Mouse (Mus musculus): Measurements from ENCODE around the gene Pdzk1ip1. TPM values are rescaled to one million over a fixed set of nuclear protein-coding genes. Genes with fewer than 3 reads are reported as not detected.

Gene Pdzk1ip1
- polyA plus RNA-seq, 1 experiment from 2014 or later, result 161 TPM

DNA sequence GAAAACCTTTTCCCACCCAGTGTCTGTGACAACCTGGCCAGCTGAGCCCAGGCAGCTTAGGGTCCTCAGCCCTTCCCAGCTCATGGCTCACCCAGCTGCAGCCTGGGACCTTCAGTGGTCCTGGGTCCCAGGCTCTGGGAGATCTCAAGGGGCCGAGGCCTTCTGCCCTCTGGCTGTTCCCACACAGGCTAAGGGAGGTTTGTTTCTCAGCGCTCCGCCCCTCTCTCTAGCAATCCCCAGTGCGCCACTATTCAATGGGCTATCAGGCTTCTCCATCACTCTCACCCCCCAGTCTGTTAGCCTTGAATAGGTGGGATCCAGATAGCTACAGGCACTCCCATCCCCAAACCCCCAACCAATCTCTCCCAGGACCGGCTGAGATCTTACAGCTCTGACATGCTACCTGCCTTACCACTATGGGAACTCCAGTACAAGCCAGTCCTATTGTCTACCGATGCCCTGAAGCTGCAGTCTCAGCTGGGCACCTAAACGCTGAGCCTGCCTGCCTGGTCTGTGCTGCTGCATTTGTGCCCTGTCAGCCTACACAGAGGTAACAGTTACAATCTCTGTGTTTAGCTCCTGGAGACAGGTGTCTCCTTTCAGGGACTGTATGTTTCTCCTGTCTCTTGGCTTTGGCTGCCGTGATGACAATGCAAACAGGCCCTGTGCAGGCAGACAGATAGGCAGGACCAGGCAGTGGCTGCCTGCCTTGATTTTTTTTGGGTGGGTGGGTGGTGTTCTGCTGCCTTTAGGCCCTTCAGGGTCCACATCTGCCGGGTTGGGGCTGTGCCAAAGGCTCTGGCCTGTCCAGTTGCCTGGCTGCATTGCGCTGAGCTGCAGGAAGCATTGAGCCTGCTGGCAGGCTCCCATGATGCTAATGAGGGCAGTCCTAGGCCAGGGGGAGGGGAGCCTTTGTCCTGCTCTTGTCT lies 9.4 kb upstream of the Pdzk1ip1 start:
- H3K9me3 ChIP-seq (replicated peaks), result no peaks in the 10 kb centered on the region
- no peak overlapping the region for H3K4me3 ChIP-seq (replicated peaks)
- peak overlapping the region; percentile 37; the same call in 1 of the 2 replicates for H3K27ac ChIP-seq
- WGBS, result 27% methylated on average over 10 of the region's 10 CpGs
- H3K9ac ChIP-seq, result no peak overlapping the region
- peaks cover 14% of the 10 kb centered on the region for H3K4me1 ChIP-seq
- no peaks in the 10 kb centered on the region for H3K36me3 ChIP-seq
- ATAC-seq (replicated peaks; ENCODE audit: low FRiP score), result peak; percentile 66
- no peak overlapping the region for H3K4me2 ChIP-seq
- no peaks in the 10 kb centered on the region for H3K27me3 ChIP-seq

DNA sequence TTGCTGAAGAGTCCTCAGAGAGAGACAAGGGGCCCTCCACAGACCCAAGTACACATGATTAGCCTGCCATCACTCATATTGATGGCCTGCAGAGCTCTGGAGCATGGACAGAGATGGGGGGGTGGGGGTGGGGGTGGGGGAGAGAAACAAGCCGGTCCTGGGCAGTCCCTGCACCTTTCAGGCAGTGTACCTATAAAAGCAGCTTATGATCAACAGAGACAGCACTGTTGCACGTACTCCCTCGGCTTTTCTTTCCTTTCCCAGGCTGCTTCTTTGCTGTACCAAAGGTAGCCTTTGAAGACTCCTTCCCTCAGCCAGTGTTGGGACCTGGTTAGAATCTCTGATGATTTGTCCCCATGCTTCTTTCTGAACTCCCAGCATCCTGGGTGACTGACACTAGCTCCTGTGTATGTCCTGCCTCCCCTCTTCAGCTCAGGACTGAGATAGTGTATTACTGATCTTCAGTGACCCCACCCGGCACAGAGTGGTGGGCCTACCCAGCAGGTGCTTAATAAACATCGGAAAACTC lies 8.6 kb upstream of the Pdzk1ip1 start:
- no peak overlapping the region for H3K9ac ChIP-seq
- 24% methylated on average over 5 of the region's 5 CpGs for WGBS
- no peak; the same call in none of the 2 replicates for ATAC-seq (replicated peaks; ENCODE audit: low FRiP score)

DNA sequence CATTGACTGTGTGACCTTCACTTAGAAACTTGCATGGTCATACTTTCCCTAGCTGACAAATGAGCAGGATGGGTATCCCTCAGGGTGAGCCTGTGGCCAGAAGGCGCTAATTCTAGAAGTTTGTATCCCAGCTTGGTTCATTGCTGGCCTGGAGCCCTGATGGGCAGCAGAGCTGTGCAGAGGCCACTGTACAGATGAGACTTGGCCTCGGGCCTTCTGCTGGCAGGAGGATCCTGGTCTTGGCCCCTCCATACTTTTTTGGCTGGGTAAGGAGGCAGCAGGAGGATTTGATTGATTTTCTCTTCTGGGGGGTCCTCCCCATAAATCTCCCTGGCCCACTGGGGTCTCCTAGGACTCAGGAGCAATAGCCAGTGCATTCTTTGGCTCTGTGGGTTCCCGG lies 5.5 kb upstream of the Pdzk1ip1 start:
- 86% methylated on average over 3 of the region's 3 CpGs for WGBS
- H3K4me1 ChIP-seq, result peaks cover 28% of the 10 kb centered on the region
- H3K9ac ChIP-seq, result no peak overlapping the region
- ATAC-seq (replicated peaks; ENCODE audit: low FRiP score), result no peak
- peaks cover 8% of the 10 kb centered on the region; the same call in 1 of the 2 replicates for H3K27me3 ChIP-seq
- H3K4me3 ChIP-seq (replicated peaks), result no peak overlapping the region
- no peak overlapping the region for H3K27ac ChIP-seq
- no peak overlapping the region for H3K4me2 ChIP-seq
- no peaks in the 10 kb centered on the region for H3K9me3 ChIP-seq (replicated peaks)
- no peaks in the 10 kb centered on the region for H3K36me3 ChIP-seq

More for the DNA sequence above, 8.6 kb upstream of the Pdzk1ip1 start:
- Histone ChIP-seq H3K36me3 (no peaks in the 10 kb centered on the region), H3K27me3 (no peaks in the 10 kb centered on the region), H3K4me3 (replicated peaks) (no peak overlapping the region), H3K9me3 (replicated peaks) (no peaks in the 10 kb centered on the region), H3K4me2 (no peak overlapping the region), H3K4me1 (peaks cover 14% of the 10 kb centered on the region), H3K27ac (peak overlapping the region; percentile 37; the same call in 1 of the 2 replicates)

DNA sequence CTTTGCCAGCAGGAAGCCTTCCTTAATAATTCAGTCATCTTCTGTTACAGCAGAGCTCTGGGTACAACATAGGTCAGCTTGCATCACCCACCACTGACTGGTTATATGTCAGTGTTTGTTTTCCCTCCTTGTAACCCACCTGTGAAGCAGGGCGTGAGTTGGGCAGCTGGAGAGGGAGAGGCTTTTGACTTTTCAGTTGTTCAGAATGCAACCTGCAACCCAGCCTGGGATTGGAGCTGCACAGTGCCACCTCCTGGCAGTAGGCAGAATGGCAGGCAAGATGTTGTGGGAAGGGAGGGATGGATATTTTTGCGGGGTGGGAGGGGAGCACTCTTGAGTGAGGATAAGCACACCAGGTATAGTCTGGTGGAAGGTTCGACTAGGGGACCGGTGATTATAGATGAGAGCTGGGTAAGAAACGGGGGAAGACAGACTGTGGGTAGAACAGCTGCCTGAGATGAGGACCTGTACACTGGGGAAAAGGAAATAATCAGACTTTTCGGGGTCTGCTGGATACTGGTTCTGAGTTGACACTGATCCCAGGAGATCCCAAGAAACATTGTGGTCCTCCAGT lies 2.9 kb upstream of the Pdzk1ip1 start:
- H3K9me3 ChIP-seq (replicated peaks), result no peaks in the 10 kb centered on the region
- H3K27ac ChIP-seq, result no peak overlapping the region
- H3K36me3 ChIP-seq, result no peaks in the 10 kb centered on the region
- peaks cover 20% of the 10 kb centered on the region for H3K4me1 ChIP-seq
- no peak overlapping the region for H3K4me3 ChIP-seq (replicated peaks)
- 23% methylated on average over 6 of the region's 6 CpGs for WGBS
- H3K4me2 ChIP-seq, result no peak overlapping the region
- no peak; the same call in 1 of the 2 replicates for ATAC-seq (replicated peaks; ENCODE audit: low FRiP score)
- no peak overlapping the region for H3K9ac ChIP-seq
- peaks cover 22% of the 10 kb centered on the region for H3K27me3 ChIP-seq

DNA sequence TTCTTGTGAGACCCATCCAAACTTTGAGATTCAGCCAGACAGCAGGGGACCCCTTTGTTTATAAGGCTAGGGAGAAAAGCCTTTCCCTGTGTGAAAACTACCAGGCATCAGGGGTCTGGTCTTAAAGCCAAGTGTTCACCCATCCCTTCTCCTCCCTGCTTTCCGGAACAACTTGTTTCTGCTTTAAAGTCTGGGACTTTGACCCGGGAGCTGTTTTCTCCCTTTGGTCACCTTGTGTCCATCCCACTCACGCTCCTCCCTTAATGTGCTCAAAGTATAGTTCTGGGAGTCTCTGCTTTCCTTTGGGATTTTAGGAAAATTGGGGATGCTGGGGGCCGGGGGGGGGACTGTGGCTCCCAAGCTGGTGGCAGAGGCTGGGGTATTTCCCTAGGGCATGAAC lies 2.3 kb upstream of the Pdzk1ip1 start:
- Histone ChIP-seq H3K4me2 (no peak overlapping the region), H3K4me1 (peaks cover 23% of the 10 kb centered on the region)
- WGBS, result 70% methylated on average over 4 of the region's 4 CpGs

DNA sequence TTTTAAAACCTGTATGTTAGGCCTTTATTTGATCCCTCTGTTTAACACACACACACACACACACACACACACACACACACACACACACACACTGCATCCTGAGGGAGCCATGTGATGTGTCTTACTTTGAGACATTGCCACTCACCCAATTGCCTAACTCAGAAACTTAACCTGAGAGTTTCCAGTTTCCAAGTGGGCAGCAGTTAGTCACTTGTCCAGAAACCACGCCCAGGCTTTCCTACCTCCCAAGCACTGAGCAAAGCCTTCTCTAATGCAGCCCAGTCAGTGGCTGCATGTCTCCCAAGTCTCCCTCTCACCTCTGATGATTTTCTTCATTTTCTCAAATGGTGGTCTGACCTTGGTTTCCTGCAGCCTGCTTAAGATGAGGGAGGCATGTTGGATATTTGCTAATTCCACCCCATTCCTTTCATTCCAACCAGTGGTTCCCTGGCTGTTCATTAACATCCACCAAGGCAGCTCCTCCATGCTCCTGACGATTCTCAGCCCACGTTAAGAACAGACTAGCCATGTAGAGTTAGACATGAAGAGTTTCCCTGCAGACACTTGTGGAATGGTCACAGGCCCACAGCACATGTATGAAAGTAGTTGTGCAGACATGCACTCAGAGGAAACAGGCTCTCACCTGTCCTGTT lies 1.6 kb upstream of the Pdzk1ip1 start:
- H3K4me2 ChIP-seq, result no peak overlapping the region
- H3K36me3 ChIP-seq, result no peaks in the 10 kb centered on the region
- H3K4me3 ChIP-seq (replicated peaks), result no peak overlapping the region
- H3K4me1 ChIP-seq, result peaks cover 23% of the 10 kb centered on the region
- H3K9me3 ChIP-seq (replicated peaks), result no peaks in the 10 kb centered on the region
- H3K27me3 ChIP-seq, result peaks cover 22% of the 10 kb centered on the region
- H3K27ac ChIP-seq, result peak overlapping the region; percentile 83
- WGBS, result 48% methylated on average over 3 of the region's 3 CpGs
- no peak overlapping the region for H3K9ac ChIP-seq
- ATAC-seq (replicated peaks; ENCODE audit: low FRiP score), result 0 out of 2 replicates have a peak, but pooled peaks have one; percentile 11

More for the DNA sequence above, 2.3 kb upstream of the Pdzk1ip1 start:
- ATAC-seq (replicated peaks; ENCODE audit: low FRiP score), result no peak
- no peaks in the 10 kb centered on the region for H3K9me3 ChIP-seq (replicated peaks)
- H3K9ac ChIP-seq, result no peak overlapping the region
- H3K27me3 ChIP-seq, result peaks cover 22% of the 10 kb centered on the region
- H3K27ac ChIP-seq, result peak overlapping the region; percentile 83
- no peaks in the 10 kb centered on the region for H3K36me3 ChIP-seq
- no peak overlapping the region for H3K4me3 ChIP-seq (replicated peaks)

DNA sequence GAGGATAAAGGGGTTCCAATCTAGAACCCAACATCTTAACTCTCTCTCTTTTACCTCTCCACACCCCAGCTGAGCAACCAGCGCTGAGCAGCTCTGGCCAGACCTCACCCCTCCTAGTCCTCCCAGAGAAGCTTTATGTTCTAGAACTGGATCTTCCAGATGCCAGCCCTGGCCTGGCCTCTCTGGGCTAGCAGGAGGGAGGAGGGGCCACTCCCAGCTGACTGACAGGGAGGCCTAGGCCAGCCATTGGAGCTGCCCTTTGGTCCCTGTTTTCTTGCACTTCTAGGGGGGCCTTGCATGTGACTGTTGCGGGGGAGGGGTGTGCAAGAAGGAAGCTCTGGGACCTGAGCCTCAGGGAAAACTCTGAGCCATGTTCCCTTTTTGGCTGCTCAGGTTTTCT lies 2.1 kb downstream of the Pdzk1ip1 start:
- no peak overlapping the region for H3K9ac ChIP-seq
- 62% methylated on average over 2 of the region's 2 CpGs for WGBS
- H3K27me3 ChIP-seq, result peaks cover 32% of the 10 kb centered on the region
- H3K36me3 ChIP-seq, result no peaks in the 10 kb centered on the region
- peak; percentile 35; the same call in 1 of the 2 replicates for ATAC-seq (replicated peaks; ENCODE audit: low FRiP score)
- H3K27ac ChIP-seq, result peak overlapping the region; percentile 55; the same call in 1 of the 2 replicates
- no peaks in the 10 kb centered on the region for H3K9me3 ChIP-seq (replicated peaks)
- peaks cover 35% of the 10 kb centered on the region for H3K4me1 ChIP-seq
- H3K4me3 ChIP-seq (replicated peaks), result peak overlapping the region; percentile 34
- peak overlapping the region; percentile 39 for H3K4me2 ChIP-seq

DNA sequence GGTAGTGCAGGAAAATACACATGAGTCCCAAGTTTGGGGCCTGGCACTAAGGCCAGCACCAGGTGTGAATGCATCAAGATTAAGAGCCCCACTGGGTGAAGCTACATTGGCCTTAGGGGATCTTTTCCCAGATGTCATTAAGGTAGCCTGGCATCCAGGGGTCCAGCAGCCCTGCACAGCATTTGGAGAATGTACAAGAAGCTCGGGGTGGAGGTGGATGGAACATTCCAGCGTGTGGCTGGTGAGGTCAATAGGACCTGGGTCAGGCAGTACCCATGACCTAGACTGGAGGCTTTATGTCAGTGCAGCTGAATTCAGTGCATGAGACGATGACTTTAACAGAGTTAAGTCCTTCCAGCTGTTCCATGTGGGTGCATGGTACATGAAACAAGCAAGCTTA lies 3.3 kb downstream of the Pdzk1ip1 start:
- no peaks in the 10 kb centered on the region for H3K36me3 ChIP-seq
- ATAC-seq (replicated peaks; ENCODE audit: low FRiP score), result no peak
- no peak overlapping the region for H3K27ac ChIP-seq
- H3K9me3 ChIP-seq (replicated peaks), result no peaks in the 10 kb centered on the region
- H3K4me2 ChIP-seq, result no peak overlapping the region
- peaks cover 44% of the 10 kb centered on the region for H3K27me3 ChIP-seq
- 80% methylated on average over 3 of the region's 3 CpGs for WGBS
- H3K4me3 ChIP-seq (replicated peaks), result no peak overlapping the region
- H3K4me1 ChIP-seq, result peaks cover 44% of the 10 kb centered on the region
- H3K9ac ChIP-seq, result no peak overlapping the region

DNA sequence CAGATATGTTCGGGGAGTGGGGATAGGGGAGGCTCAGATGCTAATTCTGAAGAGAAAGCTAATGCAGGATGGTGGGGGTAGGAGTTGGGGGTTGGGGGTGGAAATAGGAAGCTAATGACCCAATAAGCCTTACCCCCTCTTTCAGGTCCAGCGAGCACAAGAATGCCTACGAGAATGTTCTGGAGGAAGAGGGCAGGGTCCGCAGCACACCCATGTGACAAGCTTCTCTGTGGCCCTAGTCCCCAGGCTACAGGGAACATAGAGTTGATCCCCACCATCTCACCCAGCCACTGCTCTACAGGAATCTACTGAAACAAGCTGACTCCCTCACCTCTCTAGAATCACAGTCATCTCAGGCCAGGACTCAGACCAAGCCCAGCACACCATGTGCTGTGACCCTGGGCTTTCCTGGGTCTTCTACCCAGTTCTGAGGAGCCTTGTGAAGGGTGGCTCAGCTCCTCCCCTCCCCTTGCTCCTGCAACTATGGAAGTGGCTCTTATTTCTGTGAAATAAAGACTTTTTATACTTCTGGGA lies 4.9 kb downstream of the Pdzk1ip1 start:
- Histone ChIP-seq H3K27ac (peak overlapping the region; percentile 60), H3K9ac (no peak overlapping the region), H3K9me3 (replicated peaks) (no peaks in the 10 kb centered on the region), H3K4me3 (replicated peaks) (no peak overlapping the region), H3K4me2 (no peak overlapping the region), H3K27me3 (peaks cover 39% of the 10 kb centered on the region), H3K4me1 (peaks cover 37% of the 10 kb centered on the region), H3K36me3 (no peaks in the 10 kb centered on the region)
- WGBS, result 65% methylated on average over 4 of the region's 4 CpGs
- ATAC-seq (replicated peaks; ENCODE audit: low FRiP score), result no peak

DNA sequence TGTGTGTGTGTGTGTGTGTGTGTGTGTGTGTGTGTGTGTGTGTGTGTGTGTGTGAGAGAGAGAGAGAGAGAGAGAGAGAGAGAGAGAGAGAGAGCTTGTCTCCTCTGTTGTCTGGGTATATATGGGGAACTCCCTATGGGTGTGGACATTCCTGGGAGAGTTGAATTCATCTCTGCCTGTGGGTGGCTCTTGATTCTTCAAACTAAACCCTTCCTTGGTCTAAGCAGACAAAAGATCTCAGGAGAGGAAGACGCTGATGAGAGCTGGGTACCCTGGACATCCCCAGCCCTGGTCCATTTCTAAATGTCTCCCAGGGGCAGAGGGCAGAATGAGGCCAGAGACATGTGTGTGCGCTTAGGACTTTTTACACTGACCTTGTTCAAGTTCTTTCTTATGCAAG lies 5.5 kb downstream of the Pdzk1ip1 start:
- H3K4me3 ChIP-seq (replicated peaks), result no peak overlapping the region
- peaks cover 33% of the 10 kb centered on the region for H3K27me3 ChIP-seq
- no peak overlapping the region for H3K9ac ChIP-seq
- H3K27ac ChIP-seq, result peak overlapping the region; percentile 85; the same call in 1 of the 2 replicates
- H3K9me3 ChIP-seq (replicated peaks), result no peaks in the 10 kb centered on the region
- WGBS, result 86% methylated on average over 2 of the region's 2 CpGs
- no peak for ATAC-seq (replicated peaks; ENCODE audit: low FRiP score)
- H3K4me1 ChIP-seq, result peaks cover 35% of the 10 kb centered on the region
- no peak overlapping the region for H3K4me2 ChIP-seq
- H3K36me3 ChIP-seq, result no peaks in the 10 kb centered on the region

DNA sequence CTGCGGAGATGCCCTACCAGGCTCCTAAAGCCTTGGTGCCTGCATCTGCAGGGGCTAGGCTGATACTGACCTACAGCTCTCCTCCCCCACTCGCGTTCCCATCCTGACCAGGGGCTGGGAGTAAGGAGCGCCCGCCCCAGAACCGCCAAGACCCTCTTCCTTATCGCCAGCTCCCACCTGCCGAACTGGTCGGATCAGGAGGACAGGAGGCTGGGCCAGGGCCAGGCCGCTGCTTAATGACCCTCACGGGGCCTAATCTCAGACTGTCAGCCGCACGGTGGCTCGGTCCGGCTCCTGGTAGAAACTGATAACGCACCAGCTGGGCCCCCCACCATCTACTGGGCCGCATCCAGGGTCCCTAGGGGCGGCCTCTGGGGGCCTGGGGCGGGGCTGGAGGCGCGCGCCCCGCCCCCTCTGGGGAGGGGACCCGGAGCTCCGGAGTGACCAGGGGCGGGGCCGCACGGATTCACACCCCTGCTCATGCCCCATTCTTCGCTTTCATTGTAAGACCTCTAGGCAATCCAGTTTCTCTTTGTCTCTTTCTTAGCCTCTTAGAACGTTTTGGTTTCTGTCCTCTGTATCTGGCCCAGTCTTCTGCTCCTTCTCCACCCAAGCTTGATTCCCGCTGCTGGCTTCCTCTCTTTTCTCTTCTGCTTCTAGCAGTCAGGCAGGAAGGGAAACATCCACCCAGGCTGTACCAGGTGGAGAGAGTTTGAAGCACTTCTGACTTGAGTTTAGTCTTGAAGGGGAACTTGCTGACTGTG lies 7.3 kb downstream of the Pdzk1ip1 start:
- peaks cover 36% of the 10 kb centered on the region for H3K27me3 ChIP-seq
- H3K4me3 ChIP-seq (replicated peaks), result peak overlapping the region; percentile 50
- H3K36me3 ChIP-seq, result no peaks in the 10 kb centered on the region
- H3K4me1 ChIP-seq, result peaks cover 31% of the 10 kb centered on the region
- 1% methylated on average over 31 of the region's 31 CpGs for WGBS
- no peaks in the 10 kb centered on the region for H3K9me3 ChIP-seq (replicated peaks)
- H3K9ac ChIP-seq, result peak overlapping the region; percentile 46
- peak overlapping the region; percentile 85 for H3K27ac ChIP-seq
- ATAC-seq (replicated peaks; ENCODE audit: low FRiP score), result peak; percentile 91
- H3K4me2 ChIP-seq, result peak overlapping the region; percentile 92
